Mouse (Mus musculus) activated CD4-positive, CD25-positive, alpha-beta regulatory T cell (primary cell): ENCODE data around the gene Ncbp1. TPM values are rescaled to one million over a fixed set of nuclear protein-coding genes. Genes with fewer than 3 reads are reported as not detected.

Source experiments
- polyA plus RNA-seq, 2 experiments: library from polyadenylated mRNA; unstranded; fragments of 100-300 nt; shearing (Covaris generic); gene quantifications; one replicate each; pipeline ENCODE4 v1.2.1; 2017

Ncbp1 gene
- polyA plus RNA-seq, result 10 to 100 TPM; 88.0 to 88.8 TPM

DNA sequence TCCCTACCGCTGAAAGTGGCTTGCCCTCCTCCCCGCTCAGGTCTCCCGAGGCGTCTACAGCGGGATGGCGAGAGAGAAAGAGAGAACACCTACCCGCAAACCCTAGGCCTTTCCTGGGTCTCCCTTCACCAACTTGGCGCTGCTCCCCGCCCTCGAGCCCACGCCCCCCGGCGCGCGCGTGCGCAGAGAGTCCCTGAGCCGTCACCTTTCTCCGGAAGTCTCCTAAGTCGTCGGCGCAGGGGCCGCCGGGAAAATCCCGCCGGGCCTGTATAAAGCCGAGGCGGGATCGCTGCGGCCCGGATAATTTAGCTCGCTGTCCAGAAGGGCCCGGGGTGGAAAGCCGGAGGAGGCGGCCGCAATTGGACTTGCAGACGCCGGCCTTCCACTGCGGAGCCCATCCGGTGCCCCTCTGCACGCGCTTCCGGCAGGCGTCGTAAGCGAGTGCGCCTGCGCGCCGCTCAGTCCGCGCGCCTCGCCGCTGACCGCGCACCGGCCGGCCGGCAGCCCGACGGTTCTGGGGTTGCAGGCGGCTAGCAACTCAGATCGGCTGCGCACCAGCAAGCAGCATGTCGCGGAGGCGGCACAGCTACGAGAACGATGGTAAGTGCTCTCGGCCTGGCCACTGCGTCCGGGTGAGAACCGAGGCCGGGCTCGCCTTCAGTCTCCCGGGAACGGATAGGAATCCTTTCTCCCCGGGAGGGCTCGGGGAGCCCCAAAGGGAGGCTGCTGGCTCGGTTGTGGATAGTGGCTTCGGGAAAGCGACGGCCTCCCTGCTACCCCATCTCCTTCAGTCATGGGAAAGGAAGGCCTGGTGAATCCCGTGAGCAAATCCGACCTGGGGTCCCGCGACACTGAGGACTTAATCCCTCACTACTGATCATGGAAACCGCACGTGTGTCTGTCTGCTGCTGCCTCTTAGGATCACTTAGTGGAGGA, at the start of gene Ncbp1, which contains the start of gene Tstd2:
TSS of gene Ncbp1 (plus strand) at position 327 of the 936 bp plus-strand sequence.
TSS of gene Tstd2 (minus strand) at position 408 of the 936 bp plus-strand sequence.

DNA sequence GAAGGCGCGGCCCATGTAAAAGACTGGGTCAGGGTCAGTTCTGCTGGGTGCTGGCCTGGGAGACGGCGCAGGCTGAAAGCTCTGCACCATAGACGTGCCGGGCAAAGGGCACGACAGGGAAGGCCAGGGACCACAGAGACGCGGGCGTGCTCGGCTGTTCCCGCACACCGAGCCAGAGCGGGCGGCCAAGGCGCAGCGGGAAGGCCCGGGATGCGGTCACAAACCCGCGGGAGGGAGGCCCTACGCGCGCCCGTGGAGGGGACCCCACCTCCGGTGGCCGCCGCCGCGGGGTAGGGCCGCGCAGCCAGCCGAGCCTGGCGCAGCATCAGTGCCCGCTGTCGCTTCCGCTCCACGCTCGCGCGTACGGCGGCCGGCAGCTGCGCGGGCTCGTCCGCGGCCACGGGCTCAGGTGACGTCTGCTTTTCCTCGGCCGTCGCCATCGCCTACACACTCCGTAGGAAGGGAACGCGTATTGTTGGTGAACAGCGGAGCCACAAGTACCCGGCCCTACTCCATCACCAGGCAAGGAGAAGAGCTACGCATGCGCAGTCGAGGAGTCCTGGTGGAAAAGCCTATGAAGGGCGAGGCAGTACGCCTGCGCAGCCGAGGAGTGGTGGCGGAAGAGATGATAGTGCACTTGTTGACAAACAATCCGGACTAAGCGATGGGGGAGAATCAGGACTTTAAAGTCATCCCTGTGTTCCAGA, 57.5 kb downstream of the Ncbp1 start, which contains the start of gene Xpa:
TSS of gene Xpa (minus strand) at position 531 of the 707 bp plus-strand sequence.

Other genes starting within 250 kb of the Ncbp1 start
- gene Ccdc180, start 248.3 kb upstream of the Ncbp1 start, polyA plus RNA-seq, result under 1 TPM; 0.18 to 0.22 TPM
- 10 to 100 TPM in 1 of 2 experiments, 1 to 10 TPM in 1; 4.6 to 13.4 TPM for gene Tdrd7, start 173.3 kb upstream of the Ncbp1 start, polyA plus RNA-seq
- gene Tmod1, start 99.7 kb upstream of the Ncbp1 start, polyA plus RNA-seq, result 1 to 10 TPM; 1.7 to 3.2 TPM
- gene Tstd2, start 81 bp downstream of the Ncbp1 start, polyA plus RNA-seq, result 10 to 100 TPM; 30.3 to 31.4 TPM
- 10 to 100 TPM; 43.4 to 48.4 TPM for gene Xpa, start 57.7 kb downstream of the Ncbp1 start, polyA plus RNA-seq
- under 1 TPM in 1 of 2 experiments, not detected in 1; 0.07 TPM for gene Foxe1, start 205.0 kb downstream of the Ncbp1 start, polyA plus RNA-seq